Mouse (Mus musculus) heart, adult 11 months (tissue): ENCODE results near the gene Chgb.

Source experiments
- DNase-seq: peaks from one replicate; pipeline ENCODE4 v3.0.0; 2022

The Chgb gene

GRCm38 (mm10) chr2:132780978-132781377 lies at the start of gene Chgb:
Gene Chgb (plus strand): TSS chr2:132781278.
- DNase-seq: no peak

DNA sequence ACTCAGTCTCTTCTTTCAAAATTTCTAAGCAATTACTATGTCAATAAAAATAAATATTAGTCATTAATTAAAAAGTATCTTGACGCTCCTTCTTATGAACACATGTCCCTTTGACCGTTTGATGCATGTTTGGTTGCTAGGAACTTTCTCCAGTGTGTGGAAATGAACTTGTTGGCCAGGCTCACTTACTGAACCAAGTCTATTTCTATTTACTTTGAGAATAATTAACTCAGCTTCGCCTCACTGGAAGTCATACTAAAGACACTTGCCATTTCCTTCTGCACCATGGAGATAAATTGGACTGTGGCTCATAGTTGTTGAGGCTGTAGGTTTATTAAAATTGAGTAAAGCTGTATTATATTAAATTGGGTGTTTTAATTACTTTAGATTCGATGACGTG lies 48.1 kb upstream of the Chgb start:
- DNase-seq: peak; percentile 4

GRCm38 (mm10) chr2:132733603-132734573 lies 47.2 kb upstream of the Chgb start:
- peak; percentile 35 for DNase-seq

DNA sequence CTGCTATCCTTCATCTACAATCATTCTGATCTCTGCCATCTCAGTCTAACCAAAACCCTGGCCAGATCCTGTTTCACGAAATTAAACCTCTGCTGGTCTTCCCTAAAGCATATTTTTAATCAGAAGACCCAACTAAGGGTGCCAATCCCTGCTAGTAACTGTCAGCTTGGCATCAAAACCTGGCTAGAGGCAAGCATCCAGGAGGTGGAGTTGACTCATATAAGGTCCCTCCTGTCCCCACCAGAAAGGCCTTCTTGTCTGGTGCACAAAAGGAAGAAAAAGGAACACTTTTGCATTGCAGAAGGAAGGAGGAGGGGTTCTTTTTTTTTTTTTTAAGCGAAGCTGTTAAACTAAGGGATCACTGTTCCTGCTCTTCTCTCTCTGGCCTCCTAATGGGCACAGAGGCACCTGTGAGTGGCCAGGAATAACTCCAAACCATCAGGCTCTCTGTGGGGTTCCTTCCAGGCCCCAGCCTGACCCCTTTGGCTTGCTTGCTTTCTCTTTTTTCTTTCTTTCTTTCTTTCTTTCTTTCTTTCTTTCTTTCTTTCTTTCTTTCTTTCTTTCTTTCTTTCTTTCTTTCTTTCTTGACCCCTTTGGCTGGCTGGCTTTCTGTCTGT lies 42.2 kb upstream of the Chgb start:
- DNase-seq: peak; percentile 10

- peak; percentile 83 for DNase-seq
These were observed 39.2 kb upstream of the Chgb start for GRCm38 (mm10) chr2:132741862-132742347.

GRCm38 (mm10) chr2:132744866-132745265 lies 36.2 kb upstream of the Chgb start:
- peak; percentile 61 for DNase-seq

- DNase-seq: peak; percentile 78
These were observed 35.0 kb upstream of the Chgb start for GRCm38 (mm10) chr2:132746108-132746507.

DNA sequence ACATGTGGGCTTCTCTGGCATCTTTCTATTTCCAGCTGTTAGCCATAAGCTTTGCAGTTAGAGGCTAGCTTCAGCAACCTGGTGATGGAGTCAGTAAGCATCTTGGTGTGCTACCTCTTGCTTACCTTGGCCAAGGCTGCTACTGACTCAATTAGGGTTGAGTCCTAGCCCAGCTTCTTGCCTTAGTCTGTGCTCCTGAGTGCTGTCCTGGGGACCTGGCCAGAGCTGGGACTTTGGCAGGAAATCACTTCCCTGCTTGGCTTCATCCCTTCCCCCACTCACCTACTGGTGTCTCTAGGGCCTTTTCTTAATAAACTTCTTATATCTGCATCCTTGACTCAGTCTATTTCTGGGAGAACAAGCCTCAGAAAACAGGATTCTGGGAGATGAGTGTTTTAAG lies 30.4 kb upstream of the Chgb start:
- DNase-seq: peak; percentile 37

DNA sequence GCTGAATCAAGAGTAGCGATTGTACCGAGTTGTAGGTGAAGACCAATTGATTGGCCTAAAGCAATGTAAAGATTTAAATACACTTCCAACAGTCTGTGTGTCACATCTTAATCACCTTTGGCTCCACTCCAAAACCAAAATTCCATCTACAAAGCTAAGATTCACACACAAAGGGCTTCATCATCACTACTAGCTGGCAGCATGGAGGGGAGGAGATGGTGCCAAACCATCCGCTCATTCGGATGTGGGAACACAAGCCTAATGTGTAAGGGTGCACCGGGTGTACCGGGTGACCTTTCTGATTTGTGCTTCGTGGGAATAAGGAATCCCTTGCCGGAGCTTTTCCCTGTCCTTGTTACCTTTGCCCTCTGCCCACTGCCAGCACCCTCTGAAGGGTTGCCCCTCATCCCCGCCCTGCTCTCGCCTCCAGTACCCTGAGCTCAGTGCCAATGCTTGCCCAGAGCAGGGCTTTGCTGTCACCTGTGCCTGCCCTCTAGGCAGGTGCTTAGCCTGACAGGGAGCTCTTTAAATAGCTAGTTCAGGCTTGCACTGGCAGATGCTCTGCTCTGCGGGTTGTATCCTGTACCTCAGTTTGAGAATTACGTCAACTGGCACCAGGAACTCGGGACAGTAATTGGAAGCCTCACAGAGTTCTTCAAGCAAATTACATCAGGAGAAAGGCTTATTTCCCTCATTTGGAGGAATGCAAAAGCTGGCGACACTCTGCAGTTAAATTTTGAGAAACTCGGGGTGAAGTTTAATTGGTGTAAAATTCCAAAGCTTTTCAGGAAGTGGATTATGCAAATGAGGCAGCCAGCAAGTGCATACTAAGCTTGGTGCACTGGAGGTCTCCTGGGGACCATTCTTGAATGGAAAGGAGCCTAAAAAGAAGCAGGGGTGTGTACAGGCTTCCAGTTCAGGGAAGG lies 29.7 kb upstream of the Chgb start:
- no peak for DNase-seq

DNA sequence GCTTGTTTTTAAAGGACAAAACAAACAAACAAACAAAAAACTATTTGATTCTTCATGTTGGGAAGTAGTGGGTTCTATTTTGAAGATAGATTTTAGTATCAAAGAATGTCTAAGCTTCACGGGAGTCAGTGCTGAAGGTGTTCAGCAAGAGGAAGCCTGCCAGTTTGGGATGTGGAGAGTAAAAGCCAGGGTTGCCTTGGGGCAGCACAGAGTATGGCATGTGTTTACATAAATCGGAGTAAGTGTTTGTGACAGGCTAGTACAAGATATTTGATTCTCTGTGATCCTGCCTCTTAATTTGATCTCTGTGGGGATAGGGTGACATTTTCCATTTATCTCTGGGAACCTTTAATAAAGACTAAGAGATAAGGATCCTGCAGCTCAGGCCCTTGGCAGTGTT lies 28.7 kb upstream of the Chgb start:
- no peak for DNase-seq

DNA sequence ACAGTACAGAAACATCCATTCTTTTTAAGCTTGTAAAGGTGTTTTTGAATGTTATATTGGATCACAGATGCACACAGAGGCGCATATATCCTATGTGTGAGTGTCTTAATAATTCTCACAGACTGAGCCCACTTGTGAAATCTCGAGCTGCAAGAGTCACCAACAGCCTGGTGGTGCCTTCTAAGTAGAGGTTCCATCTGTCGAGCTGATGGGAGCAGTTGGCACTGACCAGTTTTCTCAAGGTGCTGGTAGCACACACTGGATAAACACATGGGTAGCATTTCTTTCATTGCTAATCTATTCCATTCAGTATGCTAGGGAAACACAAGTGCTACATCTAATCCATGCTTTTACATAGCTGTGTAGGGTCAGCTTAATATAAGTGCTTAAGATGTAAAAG lies 27.9 kb upstream of the Chgb start:
- DNase-seq: no peak

DNA sequence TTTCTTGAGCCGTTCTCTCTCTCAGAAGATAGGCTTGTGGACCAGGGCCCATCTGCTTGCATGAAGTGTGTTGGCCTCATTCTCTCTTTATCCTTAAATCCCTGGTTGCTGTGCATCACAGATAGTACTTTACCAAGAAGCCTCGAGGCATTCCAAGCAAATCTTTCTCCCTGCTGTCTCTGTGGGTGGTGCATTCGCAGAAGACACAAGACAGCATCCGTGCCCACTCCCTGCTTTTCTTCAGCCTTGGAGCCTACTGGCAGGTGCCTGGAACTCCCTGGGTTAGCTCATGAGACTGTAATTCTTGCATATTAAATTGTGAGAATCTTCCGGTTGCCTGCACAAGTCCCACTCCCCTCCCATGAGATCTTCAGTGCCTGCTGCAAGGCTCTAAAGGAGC lies 23.2 kb upstream of the Chgb start:
- DNase-seq: no peak

- no peak for DNase-seq
These were observed 10.3 kb upstream of the Chgb start for GRCm38 (mm10) chr2:132770822-132771221.

GRCm38 (mm10) chr2:132781439-132782068 lies 476 bp downstream of the Chgb start:
- peak; percentile 96 for DNase-seq

DNA sequence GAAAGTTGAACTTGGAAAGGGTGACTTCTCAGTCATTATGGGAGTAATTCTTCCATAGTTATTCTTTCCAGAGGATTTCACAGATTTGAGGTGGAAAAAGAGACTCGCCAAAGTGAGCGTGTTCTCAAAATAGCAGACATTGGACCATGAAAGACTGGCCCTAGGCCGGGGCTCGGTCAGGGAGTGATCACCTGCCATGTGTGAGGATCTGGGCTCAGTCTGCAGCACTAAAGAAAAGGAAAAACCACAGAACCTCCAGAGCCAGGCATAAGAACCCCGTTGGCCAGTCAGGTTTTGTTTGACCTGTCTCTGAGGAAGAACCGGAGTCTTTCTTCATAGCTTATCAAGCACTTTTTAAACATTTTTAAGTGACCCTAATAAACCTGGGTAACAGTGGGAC lies 3.0 kb downstream of the Chgb start:
- DNase-seq: no peak

DNA sequence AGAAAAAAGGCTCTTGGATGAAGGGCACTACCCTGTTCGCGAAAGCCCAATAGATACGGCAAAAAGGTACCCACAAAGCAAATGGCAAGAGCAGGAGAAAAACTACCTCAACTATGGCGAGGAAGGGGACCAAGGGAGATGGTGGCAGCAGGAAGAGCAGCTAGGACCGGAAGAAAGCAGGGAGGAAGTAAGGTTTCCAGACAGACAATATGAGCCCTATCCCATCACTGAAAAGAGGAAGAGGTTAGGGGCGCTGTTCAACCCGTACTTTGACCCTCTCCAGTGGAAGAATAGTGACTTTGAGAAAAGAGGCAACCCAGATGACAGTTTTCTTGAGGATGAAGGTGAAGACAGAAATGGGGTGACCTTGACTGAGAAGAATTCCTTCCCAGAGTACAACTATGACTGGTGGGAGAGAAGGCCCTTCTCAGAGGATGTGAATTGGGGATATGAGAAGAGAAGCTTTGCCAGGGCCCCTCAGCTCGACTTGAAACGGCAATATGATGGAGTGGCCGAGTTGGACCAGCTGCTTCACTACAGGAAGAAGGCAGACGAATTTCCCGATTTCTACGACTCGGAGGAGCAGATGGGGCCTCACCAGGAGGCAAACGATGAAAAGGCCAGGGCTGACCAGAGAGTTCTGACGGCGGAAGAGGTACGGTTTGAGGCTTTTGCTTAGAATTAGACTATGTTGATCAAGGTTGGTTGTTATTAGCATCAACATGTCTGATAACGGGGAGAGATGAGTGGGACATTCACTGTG lies 12.5 kb downstream of the Chgb start:
- DNase-seq: no peak

DNA sequence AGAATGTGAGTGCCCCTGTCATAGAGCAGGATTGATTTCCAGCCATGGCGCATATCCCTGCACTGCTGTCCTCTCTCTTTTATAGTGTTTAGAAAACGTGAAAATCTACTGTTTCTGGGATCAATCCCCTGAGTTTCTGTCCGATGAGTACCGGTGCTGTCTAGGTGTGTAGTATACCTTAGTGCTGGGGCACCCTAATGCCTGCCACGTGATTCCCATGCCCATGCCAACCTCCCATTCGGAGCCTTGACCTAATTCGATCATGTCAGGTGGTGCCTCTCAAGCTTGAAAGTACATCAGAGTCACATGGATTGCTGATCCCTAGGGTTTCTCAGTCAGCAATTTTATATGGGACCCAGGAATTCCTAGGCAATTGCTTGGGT lies 13.1 kb downstream of the Chgb start:
- DNase-seq: no peak

DNA sequence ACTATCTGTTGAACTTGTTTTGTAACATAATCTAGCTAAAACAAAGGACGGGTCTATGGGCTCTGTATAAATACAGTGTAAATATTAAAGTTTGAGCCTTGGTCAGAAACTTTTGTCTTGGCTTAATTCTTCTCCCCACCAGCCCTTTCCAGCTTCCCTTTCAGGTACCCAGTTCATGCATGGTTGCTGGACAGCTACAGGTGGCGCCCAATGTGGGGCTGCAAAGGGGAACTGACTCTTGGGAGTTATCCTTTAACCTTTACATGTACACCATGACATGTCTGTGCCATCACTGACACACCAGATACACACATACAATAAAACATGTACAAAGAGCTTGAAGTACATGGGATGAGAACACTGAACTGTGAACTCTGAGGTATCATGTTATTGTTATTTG lies 21.9 kb downstream of the Chgb start:
- no peak for DNase-seq

GRCm38 (mm10) chr2:132815608-132816314 lies 34.7 kb downstream of the Chgb start, which contains the start of the genes Trmt6 and Mcm8:
Gene Trmt6 (minus strand): TSS chr2:132816055.
Gene Mcm8 (plus strand): TSS chr2:132816141.
- DNase-seq: peak; percentile 99

- DNase-seq: no peak
These were observed 60.0 kb downstream of the Chgb start for GRCm38 (mm10) chr2:132841071-132841470.
